Mouse (Mus musculus): ENCODE results near the gene Sec13. TPM values are rescaled to one million over a fixed set of nuclear protein-coding genes. Genes with fewer than 3 reads are reported as not detected.
"Not testable (repeated sequence)": the region's sequence is repeated elsewhere in the genome, so short reads cannot be mapped to it uniquely, and the experiment has no call there.

Gene Sec13
- polyA plus RNA-seq, 1 experiment = not detected

- H3K4me3 ChIP-seq (ENCODE audit: insufficient read depth, low read depth, low read length) = no peak within 1 kb of the TSS
- no peaks in the 10 kb centered on the region for H3K4me1 ChIP-seq (ENCODE audit: control insufficient read depth, insufficient read depth, low read length)
- WGBS = 86% methylated on average over 3 of the region's 3 CpGs
- TF ChIP-seq CTCF (IDR thresholded peaks at IDR 0.05; ENCODE audit: insufficient read depth, low read depth, low read length) (no peak), POLR2A (IDR thresholded peaks at IDR 0.05; ENCODE audit: insufficient read depth, low read depth, low read length) (no peak)
- no peak within 1 kb of the TSS for H3K27ac ChIP-seq (ENCODE audit: insufficient read depth, low read depth, low read length)
Observed at GRCm38 (mm10) chr6:113719878-113720277, 20.7 kb downstream of the Sec13 start, which contains the start of gene Ghrl. Gene Ghrl, minus strand, starts transcription at chr6:113719880.

DNA sequence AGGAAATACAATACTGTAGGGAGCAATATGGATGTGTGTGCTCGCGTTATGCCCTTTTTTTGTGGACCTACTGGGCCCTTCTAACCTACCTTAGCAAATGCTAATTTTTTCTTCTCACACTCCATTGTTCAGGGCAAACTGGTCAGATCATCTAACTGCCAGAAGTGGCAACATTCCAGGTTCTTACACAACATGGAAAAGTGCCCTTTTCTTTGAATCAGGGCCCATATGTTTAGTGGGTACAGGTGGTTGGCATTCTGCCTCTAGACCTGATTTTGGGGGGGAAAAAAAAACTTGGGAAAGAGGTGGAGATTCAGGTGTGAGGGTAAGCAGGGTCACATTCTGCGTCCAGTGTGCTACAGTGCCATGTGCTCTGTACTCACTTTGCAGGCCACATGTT, 23.0 kb downstream of the Sec13 start:
- Histone ChIP-seq H3K27ac (ENCODE audit: insufficient read depth, low read depth, low read length) (no peak overlapping the region), H3K4me1 (ENCODE audit: control insufficient read depth, insufficient read depth, low read length) (no peaks in the 10 kb centered on the region), H3K4me3 (ENCODE audit: insufficient read depth, low read depth, low read length) (no peak overlapping the region)
- 79% methylated on average over 3 of the region's 3 CpGs for WGBS
- TF ChIP-seq POLR2A (IDR thresholded peaks at IDR 0.05; ENCODE audit: insufficient read depth, low read depth, low read length) (no peak), CTCF (IDR thresholded peaks at IDR 0.05; ENCODE audit: insufficient read depth, low read depth, low read length) (no peak)

DNA sequence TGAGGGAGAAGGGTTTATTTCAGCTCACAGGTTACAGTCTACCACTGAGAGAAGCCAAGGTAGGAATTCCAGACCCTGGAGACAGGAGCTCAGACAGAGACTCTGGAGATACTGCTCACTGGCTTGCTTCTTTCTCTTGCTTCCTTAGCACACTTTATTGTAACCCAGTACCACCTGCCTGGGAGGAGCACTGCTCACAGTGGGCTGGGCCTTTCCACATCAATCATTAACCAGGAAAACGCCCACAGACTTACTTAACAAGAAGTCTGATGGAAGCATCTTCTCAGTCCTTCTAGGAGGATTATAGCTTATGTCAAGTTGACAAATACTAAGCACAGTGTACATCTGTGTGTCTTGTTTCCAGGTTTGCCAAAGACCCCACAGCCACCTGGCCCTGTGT, 25.7 kb downstream of the Sec13 start:
- Histone ChIP-seq H3K4me1 (ENCODE audit: control insufficient read depth, insufficient read depth, low read length) (no peaks in the 10 kb centered on the region), H3K27ac (ENCODE audit: insufficient read depth, low read depth, low read length) (no peak overlapping the region), H3K4me3 (ENCODE audit: insufficient read depth, low read depth, low read length) (no peak overlapping the region)
- 96% methylated on average over 1 of the region's 1 CpGs for WGBS
- TF ChIP-seq CTCF (IDR thresholded peaks at IDR 0.05; ENCODE audit: insufficient read depth, low read depth, low read length) (no peak), POLR2A (IDR thresholded peaks at IDR 0.05; ENCODE audit: insufficient read depth, low read depth, low read length) (no peak)

- Histone ChIP-seq H3K4me1 (ENCODE audit: control insufficient read depth, insufficient read depth, low read length) (no peaks in the 10 kb centered on the region), H3K4me3 (ENCODE audit: insufficient read depth, low read depth, low read length) (no peak overlapping the region), H3K27ac (ENCODE audit: insufficient read depth, low read depth, low read length) (no peak overlapping the region)
- WGBS = 83% methylated on average over 2 of the region's 2 CpGs
- TF ChIP-seq CTCF (IDR thresholded peaks at IDR 0.05; ENCODE audit: insufficient read depth, low read depth, low read length) = no peak
- TF ChIP-seq POLR2A (IDR thresholded peaks at IDR 0.05; ENCODE audit: insufficient read depth, low read depth, low read length) = no peak
Observed at GRCm38 (mm10) chr6:113714276-113714675, 26.3 kb downstream of the Sec13 start.

GRCm38 (mm10) chr6:113713389-113713788, 27.2 kb downstream of the Sec13 start:
- H3K4me1 ChIP-seq (ENCODE audit: control insufficient read depth, insufficient read depth, low read length); H3K27ac ChIP-seq (ENCODE audit: insufficient read depth, low read depth, low read length); H3K4me3 ChIP-seq (ENCODE audit: insufficient read depth, low read depth, low read length): not testable (repeated sequence)
- WGBS = 93% methylated on average over 5 of the region's 5 CpGs

DNA sequence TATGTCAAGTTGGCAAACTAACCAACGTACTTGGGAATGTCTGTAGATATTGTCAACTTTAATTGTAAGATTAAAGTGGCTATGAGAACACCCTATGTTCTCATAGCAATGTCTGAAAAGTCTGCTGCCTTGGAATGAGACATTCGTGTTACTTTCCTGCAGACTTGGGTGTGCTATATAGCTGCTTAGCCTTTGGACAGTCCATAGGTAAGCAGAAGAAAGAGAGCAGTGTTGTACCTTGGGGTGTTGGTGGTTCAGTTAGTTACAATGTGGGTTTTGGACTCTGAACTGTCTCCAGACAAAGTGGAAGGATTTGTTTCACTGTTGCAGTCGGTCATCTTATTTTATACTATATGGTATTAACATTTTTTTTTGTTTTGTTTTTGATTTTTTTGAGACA, 27.8 kb downstream of the Sec13 start:
- 90% methylated on average over 3 of the region's 3 CpGs for WGBS
- H3K4me1 ChIP-seq (ENCODE audit: control insufficient read depth, insufficient read depth, low read length) = no peaks in the 10 kb centered on the region
- H3K27ac ChIP-seq (ENCODE audit: insufficient read depth, low read depth, low read length) = no peak overlapping the region
- TF ChIP-seq POLR2A (IDR thresholded peaks at IDR 0.05; ENCODE audit: insufficient read depth, low read depth, low read length) = no peak
- TF ChIP-seq CTCF (IDR thresholded peaks at IDR 0.05; ENCODE audit: insufficient read depth, low read depth, low read length) = no peak
- H3K4me3 ChIP-seq (ENCODE audit: insufficient read depth, low read depth, low read length) = no peak overlapping the region

- WGBS = under 1% methylated on average over 113 of the region's 113 CpGs
- TF ChIP-seq POLR2A (IDR thresholded peaks at IDR 0.05; ENCODE audit: insufficient read depth, low read depth, low read length) (no peak), CTCF (IDR thresholded peaks at IDR 0.05; ENCODE audit: insufficient read depth, low read depth, low read length) (no peak)
- H3K4me1 ChIP-seq (ENCODE audit: control insufficient read depth, insufficient read depth, low read length) = peaks cover 11% of the 10 kb centered on the region
- H3K4me3 ChIP-seq (ENCODE audit: insufficient read depth, low read depth, low read length) = peak overlapping the region; percentile 63
- H3K27ac ChIP-seq (ENCODE audit: insufficient read depth, low read depth, low read length) = peak overlapping the region; percentile 13; the same call in 1 of the 2 replicates
Observed at GRCm38 (mm10) chr6:113697222-113698205, 43.0 kb downstream of the Sec13 start.

DNA sequence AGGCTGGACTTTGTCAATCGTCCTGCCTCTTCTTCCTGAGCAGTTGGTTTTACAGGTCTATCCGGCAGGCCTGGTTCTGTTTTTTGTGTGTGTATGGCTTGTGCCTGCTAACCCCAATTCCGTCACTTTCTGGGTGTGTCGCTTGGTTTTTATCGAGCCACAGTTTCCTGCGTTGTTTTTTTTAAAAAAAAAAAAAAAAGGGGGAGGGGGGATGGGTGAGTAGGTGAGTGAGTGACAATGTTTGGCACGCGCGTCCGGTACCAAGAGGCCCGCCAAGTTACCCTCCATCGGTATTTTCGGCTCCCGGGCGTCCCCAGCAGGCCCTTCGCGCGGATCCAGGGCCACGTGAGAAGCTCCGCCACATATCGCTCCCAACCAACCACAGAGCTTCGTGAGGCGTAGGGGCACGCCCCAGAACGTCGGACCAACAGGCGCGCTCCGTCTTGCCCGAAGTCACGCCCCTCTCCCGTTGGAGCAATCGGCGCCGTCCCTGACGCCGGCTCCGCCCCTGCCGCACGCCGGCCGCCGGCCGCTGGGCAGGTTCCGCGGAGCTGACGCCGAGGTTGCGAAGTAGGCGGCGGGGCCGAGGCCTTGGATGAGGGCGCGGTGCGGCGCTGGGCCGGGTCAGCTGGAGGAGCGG, 43.8 kb downstream of the Sec13 start, which contains the start of gene Tatdn2:
Gene Tatdn2, plus strand, starts transcription at position 469 of the 640 bp plus-strand sequence.
- peak within 1 kb of the TSS; percentile 72 for H3K27ac ChIP-seq (ENCODE audit: insufficient read depth, low read depth, low read length)
- H3K4me3 ChIP-seq (ENCODE audit: insufficient read depth, low read depth, low read length) = peak within 1 kb of the TSS; percentile 63
- under 1% methylated on average over 58 of the region's 58 CpGs for WGBS
- no peak for TF ChIP-seq CTCF (IDR thresholded peaks at IDR 0.05; ENCODE audit: insufficient read depth, low read depth, low read length)
- TF ChIP-seq POLR2A (IDR thresholded peaks at IDR 0.05; ENCODE audit: insufficient read depth, low read depth, low read length) = peak; percentile 55
- peaks cover 11% of the 10 kb centered on the region for H3K4me1 ChIP-seq (ENCODE audit: control insufficient read depth, insufficient read depth, low read length)

GRCm38 (mm10) chr6:113695766-113696355, 44.7 kb downstream of the Sec13 start:
- WGBS = 81% methylated on average over 4 of the region's 4 CpGs
- peaks cover 11% of the 10 kb centered on the region for H3K4me1 ChIP-seq (ENCODE audit: control insufficient read depth, insufficient read depth, low read length)
- peak overlapping the region; percentile 72 for H3K27ac ChIP-seq (ENCODE audit: insufficient read depth, low read depth, low read length)
- no peak overlapping the region for H3K4me3 ChIP-seq (ENCODE audit: insufficient read depth, low read depth, low read length)
- TF ChIP-seq CTCF (IDR thresholded peaks at IDR 0.05; ENCODE audit: insufficient read depth, low read depth, low read length) (no peak), POLR2A (IDR thresholded peaks at IDR 0.05; ENCODE audit: insufficient read depth, low read depth, low read length) (no peak)

Measured in olfactory bulb, adult 2 months (tissue).